Mouse (Mus musculus) bone marrow macrophage, adult 2 months (primary cell): ENCODE measurements around the gene Vmn2r78. TPM values are rescaled to one million over a fixed set of nuclear protein-coding genes. Genes with fewer than 3 reads are reported as not detected.
"Not testable (repeated sequence)": the region's sequence is repeated elsewhere in the genome, so short reads cannot be mapped to it uniquely, and the experiment has no call there.

Experiments used
- H3K27ac ChIP-seq: 2 replicates; pipeline ENCODE4 v1.5.1; 2012; ENCODE audit warnings: low read depth, low read length; ENCODE audit not compliant: insufficient read depth
- H3K4me1 ChIP-seq: 2 replicates; pipeline ENCODE4 v1.6.1; 2012; ENCODE audit warnings: low read length; ENCODE audit not compliant: control insufficient read depth, insufficient read depth
- H3K4me3 ChIP-seq: 2 replicates; pipeline ENCODE4 v1.5.1; 2012; ENCODE audit warnings: mild to moderate bottlenecking, low read length, moderate library complexity; ENCODE audit not compliant: insufficient read depth
- CTCF ChIP-seq: IDR thresholded peaks from 2 replicates; pipeline ENCODE4 v1.5.1; 2012; ENCODE audit warnings: low read depth, mild to moderate bottlenecking, low read length, moderate library complexity
- POLR2A ChIP-seq: IDR thresholded peaks from 2 replicates; pipeline ENCODE4 v1.6.1; 2012; ENCODE audit warnings: mild to moderate bottlenecking, low read depth, low read length, borderline replicate concordance
- polyA plus RNA-seq: library from polyadenylated mRNA; stranded (reverse); fragments of >200 nt; gene quantifications from 2 replicates; pipeline ENCODE4 v1.2.4, GENCODE M21; 2012; ENCODE audit not compliant: missing spikeins, insufficient read depth, insufficient read length

The Vmn2r78 gene
- polyA plus RNA-seq = not detected in 2 replicates

DNA sequence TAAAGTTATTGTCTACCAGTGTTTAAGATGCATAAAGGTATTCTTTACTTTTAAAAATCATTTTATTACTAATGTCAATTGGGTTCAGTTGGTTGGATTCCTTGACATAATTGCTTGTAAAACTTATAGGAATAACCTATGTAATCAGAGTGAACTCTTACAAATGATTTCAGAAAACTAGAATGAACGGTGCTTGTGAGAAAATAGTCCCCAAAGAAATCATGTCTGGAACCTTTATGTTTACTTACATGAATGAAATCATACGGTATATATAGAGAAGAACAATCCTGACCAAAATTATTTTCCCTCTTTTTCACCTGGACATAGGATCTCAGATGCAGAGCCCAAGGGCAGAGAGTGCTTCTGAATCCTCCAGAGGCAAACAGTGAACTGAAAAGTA is at the start of gene Vmn2r78:
Gene Vmn2r78 (plus strand): TSS at position 301 of the 400 bp plus-strand sequence.
- H3K4me3 ChIP-seq, H3K27ac ChIP-seq, H3K4me1 ChIP-seq: not testable (repeated sequence)

DNA sequence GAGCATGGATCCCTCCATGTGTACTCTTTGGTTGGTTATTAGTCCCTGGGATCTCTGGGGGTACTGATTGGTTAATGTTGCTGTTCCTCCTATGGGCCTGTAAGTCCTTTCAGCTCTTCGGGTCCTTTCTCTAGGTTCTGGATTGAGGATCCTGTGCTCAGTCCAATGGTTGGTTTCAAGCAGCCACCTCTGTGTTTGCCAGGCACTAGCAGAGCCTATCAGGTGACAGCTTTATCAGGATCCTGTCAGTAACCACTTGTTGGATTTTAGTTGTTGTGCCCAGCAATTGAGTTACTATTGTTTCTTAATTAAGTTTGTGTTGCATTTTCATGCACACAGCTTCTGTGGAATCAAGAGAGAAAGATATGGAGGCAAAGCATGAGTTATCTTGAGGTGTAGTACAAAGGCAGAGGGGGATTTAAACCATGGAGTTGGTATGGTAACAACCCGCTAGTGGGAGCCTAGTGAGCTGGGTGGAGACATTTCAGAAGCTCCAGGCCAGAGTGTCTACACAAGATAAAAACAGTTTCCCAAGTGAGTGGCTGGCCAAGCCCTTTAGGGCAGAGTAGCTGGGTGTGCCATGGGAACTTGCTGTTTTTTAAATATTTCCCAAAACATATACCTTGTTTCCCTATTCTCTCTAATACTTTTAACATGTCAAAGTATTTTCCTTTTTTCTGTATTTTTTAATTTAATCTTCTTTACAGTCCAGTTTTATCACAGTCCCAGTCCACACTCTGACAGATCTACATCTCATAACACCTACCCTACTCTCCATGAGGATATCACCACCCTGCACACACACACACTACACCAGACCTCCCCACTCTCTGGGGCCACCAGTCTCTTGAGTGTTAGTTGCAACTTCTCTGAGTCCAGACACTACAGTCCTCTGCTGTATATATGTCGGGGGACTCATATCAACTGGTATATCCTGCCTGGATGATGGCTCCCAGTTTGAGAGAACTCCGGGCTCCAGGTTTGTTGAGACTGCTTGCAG is 25.1 kb upstream of the Vmn2r78 start:
- H3K4me3 ChIP-seq = no peak overlapping the region
- H3K4me1 ChIP-seq = no peaks in the 10 kb centered on the region
- no peak overlapping the region for H3K27ac ChIP-seq
- TF ChIP-seq POLR2A (no peak), CTCF (no peak)

DNA sequence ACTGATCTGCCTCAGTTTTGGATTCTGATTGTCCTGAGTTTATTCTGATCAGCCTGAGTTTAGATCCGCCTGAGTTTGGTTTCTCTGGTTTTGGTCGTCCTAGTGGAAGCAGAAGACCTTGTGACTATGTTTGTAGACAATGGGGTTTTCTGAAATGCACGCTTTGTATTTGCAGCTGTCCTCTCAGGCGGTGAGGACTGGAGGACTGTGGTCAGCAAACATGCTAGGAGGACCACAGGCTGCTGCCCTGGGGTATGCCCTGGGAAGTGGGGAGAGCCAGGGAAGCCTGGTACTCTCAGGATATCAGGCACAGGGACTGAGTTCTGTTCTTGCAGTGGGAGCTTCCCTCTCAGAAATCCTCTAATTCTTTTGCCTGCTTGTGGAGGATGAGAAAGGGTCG is 22.4 kb downstream of the Vmn2r78 start:
- TF ChIP-seq CTCF (no peak), POLR2A (no peak)
- Histone ChIP-seq H3K4me3 (no peak overlapping the region), H3K27ac (no peak overlapping the region), H3K4me1 (no peaks in the 10 kb centered on the region)

DNA sequence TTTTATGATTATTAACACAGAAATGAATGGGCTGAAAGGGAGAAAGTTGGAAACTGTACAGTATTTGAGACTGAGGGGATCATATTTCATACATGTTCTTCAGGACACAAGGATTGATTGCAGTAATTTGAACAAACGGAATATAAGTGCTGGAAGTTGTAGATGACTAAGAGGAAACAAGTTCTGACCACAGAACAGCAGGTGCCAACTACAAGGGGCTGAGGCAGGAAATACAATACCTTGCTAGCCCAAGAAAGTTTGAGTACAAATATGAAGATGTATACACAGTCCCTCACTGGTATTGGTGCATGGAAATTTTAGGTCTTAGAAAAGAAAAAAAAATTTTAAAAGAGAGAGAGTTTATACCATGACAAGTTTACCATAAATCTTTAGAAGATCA is 79.8 kb downstream of the Vmn2r78 start:
- TF ChIP-seq POLR2A (no peak), CTCF (no peak)
- Histone ChIP-seq H3K27ac (no peak overlapping the region), H3K4me1 (no peaks in the 10 kb centered on the region), H3K4me3 (no peak overlapping the region)

DNA sequence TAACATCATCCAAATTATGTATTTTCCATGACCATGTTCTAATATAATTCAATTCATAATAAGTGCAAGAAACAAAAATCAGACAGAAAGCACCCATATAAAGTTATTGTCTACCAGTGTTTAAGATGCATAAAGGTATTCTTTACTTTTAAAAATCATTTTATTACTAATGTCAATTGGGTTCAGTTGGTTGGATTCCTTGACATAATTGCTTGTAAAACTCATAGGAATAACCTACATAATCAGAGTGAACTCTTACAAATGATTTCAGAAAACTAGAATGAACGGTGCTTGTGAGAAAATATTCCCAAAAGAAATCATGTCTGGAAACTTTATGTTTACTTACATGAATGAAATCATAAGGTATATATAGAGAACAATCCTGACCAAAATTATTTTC is 80.9 kb downstream of the Vmn2r78 start, which contains the start of gene Vmn2r79:
Gene Vmn2r79 (plus strand): TSS at position 301 of the 400 bp plus-strand sequence.
- H3K27ac ChIP-seq, H3K4me1 ChIP-seq, H3K4me3 ChIP-seq: not testable (repeated sequence)

Other genes starting within 250 kb of the Vmn2r78 start
- not detected in 2 replicates for gene Olfr292, start 226.8 kb upstream of the Vmn2r78 start, polyA plus RNA-seq
- gene Folh1, start 139.2 kb upstream of the Vmn2r78 start, polyA plus RNA-seq = not detected in 2 replicates
- gene Vmn2r77, start 120.1 kb upstream of the Vmn2r78 start, polyA plus RNA-seq = not detected in 2 replicates
- 0.11 and 0.23 TPM in 2 replicates for gene Vmn2r79, start 81.0 kb downstream of the Vmn2r78 start, polyA plus RNA-seq